Mouse (Mus musculus): ENCODE measurements around the gene Kcnmb4. TPM values are rescaled to one million over a fixed set of nuclear protein-coding genes. Genes with fewer than 3 reads are reported as not detected.
A peak's percentile ranks its signal among the peaks of the same experiment; 100 is the strongest.

Gene Kcnmb4
- total and polyA plus RNA-seq, 3 experiments = 0.80 to 1.1 (median 1.0) TPM

DNA sequence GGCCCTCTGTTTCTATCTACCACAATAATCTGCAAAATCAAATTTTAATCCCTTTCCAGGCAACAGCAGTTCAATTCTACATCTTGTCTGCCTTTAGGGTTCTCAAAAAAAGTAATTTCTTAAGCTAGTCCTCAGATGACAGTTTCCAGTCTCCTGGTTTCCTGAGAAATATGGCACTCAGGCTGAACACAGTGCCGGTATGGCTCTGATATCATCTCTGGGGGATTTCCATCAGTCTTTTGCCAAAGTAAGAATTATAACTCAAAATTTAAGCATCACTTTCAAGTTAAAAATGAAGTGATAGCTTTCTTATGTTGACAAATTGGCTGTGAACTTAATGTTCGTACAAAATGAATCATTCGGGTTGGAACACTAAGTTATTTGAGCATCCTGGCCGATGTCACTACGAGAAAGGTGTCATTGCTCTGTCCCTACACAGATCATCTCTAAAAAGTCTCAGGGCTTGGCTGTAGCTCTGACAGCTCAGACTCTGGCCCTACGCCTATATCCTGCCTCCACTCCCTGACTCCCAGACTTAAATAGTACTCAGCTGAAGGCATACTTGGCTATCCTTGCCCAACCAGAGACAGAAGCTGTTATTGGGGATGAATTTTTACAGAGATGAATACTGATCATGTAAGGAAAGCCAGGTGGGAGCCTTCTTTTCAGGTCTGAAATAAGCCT lies 70.8 kb downstream of the Kcnmb4 start:
- Histone ChIP-seq H3K4me1 (ENCODE audit: control insufficient read depth in 1 of 2, insufficient read depth in 2 of 2) (no peaks in the 10 kb centered on the region), H3K4me2 (ENCODE audit: insufficient read depth, low read depth, poor library complexity, severe bottlenecking) (no peak overlapping the region; the same call in 1 of the 2 replicates), H3K27me3 (replicated peaks) (no peaks in the 10 kb centered on the region), H3K9me3 (replicated peaks; ENCODE audit: low read length) (no peaks in the 10 kb centered on the region), H3K4me3 (replicated peaks in 1 of 3; ENCODE audit: low read depth in 2 of 3, low read length in 2 of 3, poor library complexity in 1 of 3) (no peak overlapping the region), H3K9ac (ENCODE audit: insufficient read depth, low read depth) (no peak overlapping the region), H3K79me2 (replicated peaks; ENCODE audit: control insufficient read depth, extremely low read depth, insufficient read depth, poor library complexity, severe bottlenecking) (no peaks in the 10 kb centered on the region), H3K27ac (ENCODE audit: insufficient read depth, low read depth) (no peak overlapping the region), H3K36me3 (replicated peaks in 1 of 2; ENCODE audit: control insufficient read depth in 1 of 2, insufficient read depth in 1 of 2, low read length in 1 of 2) (no peaks in the 10 kb centered on the region)
- no peak for DNase-seq (ENCODE audit: extremely low read depth)
- TF ChIP-seq POLR2AphosphoS2 (IDR thresholded peaks at IDR 0.05; ENCODE audit: low read depth, low read length) (no peak), ZNF384 (IDR thresholded peaks at IDR 0.05; ENCODE audit: low read depth, low read length) (no peak), CHD1 (IDR thresholded peaks at IDR 0.05; ENCODE audit: low read depth, low read length) (no peak), KAT2A (IDR thresholded peaks at IDR 0.05; ENCODE audit: insufficient replicate concordance, low read length) (no peak), TCF12 (IDR thresholded peaks at IDR 0.05; ENCODE audit: low read depth, low read length) (no peak), RAD21 (IDR thresholded peaks at IDR 0.05; ENCODE audit: low read depth, low read length) (no peak), MEF2A (IDR thresholded peaks at IDR 0.05; ENCODE audit: borderline replicate concordance, low read depth, low read length) (no peak), EP300 (IDR thresholded peaks at IDR 0.05; ENCODE audit: low read length) (no peak), ZC3H11A (IDR thresholded peaks at IDR 0.05; ENCODE audit: low read depth, low read length) (no peak), TBP (conservative IDR thresholded peaks at IDR 0.05; ENCODE audit: low read depth, low read length) (no peak), NELFE (IDR thresholded peaks at IDR 0.05; ENCODE audit: low read depth, low read length) (no peak), MAX (IDR thresholded peaks at IDR 0.05; ENCODE audit: low read length) (no peak), HCFC1 (IDR thresholded peaks at IDR 0.05; ENCODE audit: low read depth, low read length) (no peak), USF2 (conservative IDR thresholded peaks at IDR 0.05; ENCODE audit: low read depth, low read length) (no peak), MAFK (IDR thresholded peaks at IDR 0.05; ENCODE audit: insufficient replicate concordance, low read length) (no peak), ELF1 (IDR thresholded peaks at IDR 0.05; ENCODE audit: low read depth, low read length) (no peak)
- dilution Hi-C loops (cut with MboI; ENCODE audit: extremely low pct_ligation_motif_present, extremely low pct_unique_long_range_greater_than_20kb, low sequenced_read_pairs) (no loop called here), in situ Hi-C loops (cut with MboI; ENCODE audit: low pct_ligation_motif_present, low pct_unique_long_range_greater_than_20kb, low sequenced_read_pairs) (no loop called here)

DNA sequence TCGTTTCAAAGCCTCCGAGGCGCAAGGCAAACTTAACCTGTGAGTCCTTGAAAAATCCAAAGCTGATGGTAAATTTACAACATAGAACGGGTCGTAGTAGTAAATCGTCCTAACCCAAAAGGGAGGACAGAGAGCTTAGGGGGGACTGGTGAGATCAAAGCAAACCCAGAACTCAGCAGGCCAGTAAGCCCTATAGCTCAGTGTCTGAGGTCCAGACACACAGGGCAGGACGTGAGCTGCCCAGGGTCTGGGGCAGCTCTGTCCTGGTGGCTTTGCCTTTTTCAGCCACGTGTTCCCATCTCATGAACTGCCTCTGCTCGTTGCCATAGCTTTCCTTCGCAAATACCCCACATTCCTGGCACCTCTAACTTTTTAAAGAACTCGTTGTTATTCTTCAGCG lies 75.7 kb downstream of the Kcnmb4 start:
- dilution Hi-C loops (cut with MboI; ENCODE audit: extremely low pct_ligation_motif_present, extremely low pct_unique_long_range_greater_than_20kb, low sequenced_read_pairs) = no loop called here
- Histone ChIP-seq H3K9ac (ENCODE audit: insufficient read depth, low read depth) (no peak overlapping the region), H3K27me3 (replicated peaks) (no peaks in the 10 kb centered on the region), H3K4me2 (ENCODE audit: insufficient read depth, low read depth, poor library complexity, severe bottlenecking) (peak overlapping the region; percentile 6; the same call in 1 of the 2 replicates), H3K9me3 (replicated peaks; ENCODE audit: low read length) (no peaks in the 10 kb centered on the region), H3K27ac (ENCODE audit: insufficient read depth, low read depth) (no peak overlapping the region), H3K4me3 (replicated peaks in 1 of 3; ENCODE audit: low read depth in 2 of 3, low read length in 2 of 3, poor library complexity in 1 of 3) (no peak overlapping the region), H3K36me3 (replicated peaks in 1 of 2; ENCODE audit: control insufficient read depth in 1 of 2, insufficient read depth in 1 of 2, low read length in 1 of 2) (no peaks in the 10 kb centered on the region), H3K79me2 (replicated peaks; ENCODE audit: control insufficient read depth, extremely low read depth, insufficient read depth, poor library complexity, severe bottlenecking) (no peaks in the 10 kb centered on the region), H3K4me1 (ENCODE audit: control insufficient read depth in 1 of 2, insufficient read depth in 2 of 2) (peaks cover 0 to 6% of the 10 kb centered on the region in 2 experiments; a peak in 2 of 4 replicates)
- TF ChIP-seq TBP (conservative IDR thresholded peaks at IDR 0.05; ENCODE audit: low read depth, low read length) (0 out of 2 replicates have a peak, but pooled peaks have one; percentile 24), RAD21 (IDR thresholded peaks at IDR 0.05; ENCODE audit: low read depth, low read length) (no peak), SMC3 (IDR thresholded peaks at IDR 0.05; ENCODE audit: low read depth, low read length) (no peak)
- DNase-seq (ENCODE audit: extremely low read depth) = no peak
- in situ Hi-C loops (cut with MboI; ENCODE audit: low pct_ligation_motif_present, low pct_unique_long_range_greater_than_20kb, low sequenced_read_pairs) = no loop called here

Measured in CH12.LX (cell line).